Mouse (Mus musculus): ENCODE measurements around the gene Strn4.

Gene Strn4

DNA sequence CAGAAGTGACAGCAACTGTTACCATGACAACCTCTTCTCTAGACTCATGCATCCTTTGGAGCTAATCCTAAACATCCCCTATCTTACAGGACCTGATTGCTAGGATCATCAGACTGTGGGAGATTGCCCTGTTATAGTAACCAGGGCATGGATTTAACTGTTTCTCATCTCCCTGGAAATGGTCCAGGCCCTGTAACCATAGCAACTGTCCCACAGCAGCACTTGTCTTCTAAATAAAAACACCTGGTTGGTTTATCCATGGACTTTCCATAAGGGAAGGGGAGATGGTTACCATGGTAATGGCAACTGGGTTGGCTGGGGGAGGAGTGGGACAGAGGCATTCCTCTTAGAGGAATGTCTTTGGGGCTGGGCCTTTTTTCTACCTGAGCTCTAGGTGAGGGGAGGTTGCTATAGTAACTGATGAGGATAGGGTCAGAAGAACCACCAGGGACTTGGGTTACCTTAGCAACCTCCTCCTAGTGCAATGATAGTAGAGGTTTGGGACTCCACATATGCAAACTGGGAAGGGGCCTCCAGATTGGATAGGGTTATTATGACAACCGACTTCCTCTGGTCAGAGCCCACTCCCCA, at the start of gene Strn4:
Strn4 (plus strand) TSS at position 539 of the 591 bp plus-strand sequence.
- no peak for DNase-seq (ENCODE audit: low spot score in 2 of 2)

GRCm38 (mm10) chr7:16766443-16766842, 49.2 kb upstream of the Strn4 start:
- DNase-seq (ENCODE audit: low spot score in 2 of 2), result peak in 1 of 2 experiments; percentile 36

- DNase-seq (ENCODE audit: low spot score in 2 of 2), result no peak
Observed at GRCm38 (mm10) chr7:16775888-16776287, 39.8 kb upstream of the Strn4 start.

DNA sequence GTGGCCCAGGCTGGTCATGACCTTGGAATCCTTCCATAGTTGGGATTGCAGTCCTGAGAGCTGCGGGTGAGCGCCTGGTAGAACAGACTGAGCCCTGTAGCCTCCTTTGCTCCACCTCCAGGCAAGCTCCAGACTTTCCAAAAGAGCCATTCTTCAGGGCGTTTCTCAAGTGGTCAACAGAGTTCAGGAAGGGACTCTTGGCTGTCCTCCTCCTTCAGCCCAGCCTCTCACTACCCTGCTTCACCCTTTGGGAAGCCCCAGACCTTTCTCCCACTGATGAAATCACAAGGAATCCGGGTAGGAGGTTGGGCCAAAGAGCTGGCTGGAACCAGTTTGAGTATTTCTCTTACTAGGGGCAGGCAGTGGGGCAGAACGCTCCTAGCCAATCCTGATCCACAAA, 35.6 kb upstream of the Strn4 start:
- peak in 1 of 2 experiments; percentile 80 for DNase-seq (ENCODE audit: low spot score in 2 of 2)

DNA sequence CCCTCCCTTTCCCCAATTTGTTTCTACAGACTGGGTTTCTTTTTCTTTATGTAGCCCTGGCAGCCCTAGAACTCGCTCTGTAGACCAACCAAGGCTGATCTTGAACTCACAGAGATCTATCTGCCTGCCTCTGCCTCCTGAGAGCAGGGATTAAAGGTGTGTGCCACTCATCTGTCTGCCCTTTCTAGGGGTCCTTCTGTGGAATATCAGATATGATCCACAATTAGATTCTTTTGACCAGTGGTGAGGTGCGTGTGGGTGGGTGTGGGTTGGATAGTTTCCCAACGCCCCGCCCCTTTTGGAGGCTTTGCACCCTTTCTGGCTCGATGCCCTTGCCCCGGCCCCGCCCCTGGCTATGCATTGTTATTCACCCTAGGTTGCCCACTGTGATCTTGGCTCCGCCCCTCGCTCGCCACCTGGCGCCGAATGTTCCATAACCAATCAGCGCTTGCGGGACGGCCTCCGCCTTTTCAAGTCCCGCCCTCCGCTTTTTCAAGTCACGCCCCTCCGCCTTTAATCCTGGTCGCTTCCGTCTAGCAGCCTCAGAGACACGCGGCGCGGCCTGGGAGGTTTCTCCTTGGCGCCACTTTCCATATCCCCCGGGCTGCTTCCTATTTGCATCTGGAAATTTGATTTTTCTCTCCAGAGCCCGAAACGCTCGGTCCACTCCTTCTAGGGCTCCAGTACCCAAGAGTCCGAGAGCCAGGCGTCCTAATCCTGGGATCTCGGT, 34.7 kb upstream of the Strn4 start, which contains the start of gene Slc1a5:
Slc1a5 (plus strand) TSS at position 516 of the 730 bp plus-strand sequence.
- peak; percentile 91 to 95 for DNase-seq (ENCODE audit: low spot score in 2 of 2)

- no peak for DNase-seq (ENCODE audit: low spot score in 2 of 2)
Observed at GRCm38 (mm10) chr7:16781555-16781815, 34.2 kb upstream of the Strn4 start.

DNA sequence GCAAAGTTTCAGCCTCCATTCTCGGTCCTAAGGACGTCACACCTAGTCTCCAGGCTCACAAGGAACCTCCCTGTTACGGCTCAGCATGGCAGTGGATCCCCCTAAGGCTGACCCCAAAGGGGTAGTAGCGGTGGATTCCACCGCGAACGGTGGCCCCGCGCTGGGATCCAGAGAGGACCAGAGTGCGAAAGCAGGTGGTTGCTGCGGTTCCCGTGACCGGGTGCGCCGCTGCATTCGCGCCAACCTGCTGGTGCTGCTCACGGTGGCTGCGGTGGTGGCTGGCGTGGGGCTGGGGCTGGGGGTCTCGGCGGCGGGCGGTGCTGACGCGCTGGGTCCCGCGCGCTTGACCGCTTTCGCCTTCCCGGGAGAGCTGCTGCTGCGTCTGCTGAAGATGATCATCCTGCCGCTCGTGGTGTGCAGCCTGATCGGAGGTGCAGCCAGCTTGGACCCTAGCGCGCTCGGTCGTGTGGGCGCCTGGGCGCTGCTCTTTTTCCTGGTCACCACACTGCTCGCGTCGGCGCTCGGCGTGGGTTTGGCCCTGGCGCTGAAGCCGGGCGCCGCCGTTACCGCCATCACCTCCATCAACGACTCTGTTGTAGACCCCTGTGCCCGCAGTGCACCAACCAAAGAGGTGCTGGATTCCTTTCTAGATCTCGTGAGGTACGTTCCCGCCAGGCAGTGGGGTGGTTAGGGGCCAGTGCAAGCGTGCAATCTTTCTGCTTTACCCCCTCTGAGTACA, 33.7 kb upstream of the Strn4 start:
- DNase-seq (ENCODE audit: low spot score in 2 of 2), result no peak

DNA sequence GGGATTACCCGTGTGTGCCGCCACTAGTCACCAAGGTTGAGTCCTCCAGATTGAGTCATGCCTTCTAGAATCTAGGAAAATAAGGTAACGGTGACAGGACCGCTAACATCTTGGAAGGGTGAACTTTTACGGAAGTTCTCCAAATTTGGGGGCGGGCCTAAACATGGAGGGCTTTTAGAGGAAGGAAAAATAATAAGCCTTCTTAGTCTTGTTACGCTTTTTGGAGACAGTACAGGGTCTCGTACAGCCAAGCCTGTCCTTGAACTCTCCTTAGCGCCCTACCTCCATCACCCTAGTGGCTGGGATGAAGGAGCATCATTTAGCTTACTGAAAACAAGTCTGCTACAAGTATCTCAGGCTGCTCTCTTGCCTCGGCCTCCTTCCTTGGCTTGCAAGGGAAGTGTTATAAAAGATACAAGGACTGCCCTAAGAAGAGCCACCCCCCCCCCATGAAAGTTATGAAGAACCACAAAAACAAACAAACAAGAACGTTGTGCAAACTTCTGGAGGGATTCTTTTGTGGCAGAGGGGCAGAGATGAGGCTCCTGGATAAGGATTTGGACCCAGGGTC, 33.0 kb upstream of the Strn4 start:
- DNase-seq (ENCODE audit: low spot score in 2 of 2), result no peak

GRCm38 (mm10) chr7:16783224-16783688, 32.4 kb upstream of the Strn4 start:
- no peak for DNase-seq (ENCODE audit: low spot score in 2 of 2)

DNA sequence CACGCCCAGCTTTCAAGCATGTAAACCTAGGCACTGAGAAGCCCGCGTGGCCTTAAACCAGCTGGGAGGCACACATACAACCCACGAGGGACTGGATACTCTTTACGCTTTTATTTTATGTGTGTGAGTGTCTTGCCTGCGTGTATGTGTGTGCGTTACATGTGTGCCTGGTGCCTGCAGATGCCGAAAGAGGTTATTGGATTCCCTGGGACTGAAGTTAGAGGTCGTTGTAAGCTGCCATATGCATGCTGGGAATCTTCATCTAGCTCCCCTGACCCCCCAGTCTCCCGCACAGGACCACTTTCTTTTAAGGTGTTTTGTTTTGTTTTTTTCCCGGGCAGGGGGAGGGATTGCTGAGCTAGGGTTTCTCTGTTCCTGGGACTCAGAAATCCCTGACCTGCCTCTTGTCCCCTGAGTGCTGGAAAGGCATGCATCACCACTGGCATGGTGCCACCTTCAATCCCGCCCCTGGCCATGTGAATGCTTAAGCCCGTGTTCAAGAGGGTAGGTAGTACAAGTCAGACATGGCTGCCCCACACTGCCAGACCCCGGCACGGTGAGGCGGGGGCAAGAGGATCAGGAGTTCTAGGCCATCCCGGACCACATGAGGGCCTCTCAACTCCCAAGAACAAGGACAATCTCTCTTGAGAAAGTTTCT, 31.8 kb upstream of the Strn4 start:
- DNase-seq (ENCODE audit: low spot score in 2 of 2), result peak in 1 of 2 experiments; percentile 70

DNA sequence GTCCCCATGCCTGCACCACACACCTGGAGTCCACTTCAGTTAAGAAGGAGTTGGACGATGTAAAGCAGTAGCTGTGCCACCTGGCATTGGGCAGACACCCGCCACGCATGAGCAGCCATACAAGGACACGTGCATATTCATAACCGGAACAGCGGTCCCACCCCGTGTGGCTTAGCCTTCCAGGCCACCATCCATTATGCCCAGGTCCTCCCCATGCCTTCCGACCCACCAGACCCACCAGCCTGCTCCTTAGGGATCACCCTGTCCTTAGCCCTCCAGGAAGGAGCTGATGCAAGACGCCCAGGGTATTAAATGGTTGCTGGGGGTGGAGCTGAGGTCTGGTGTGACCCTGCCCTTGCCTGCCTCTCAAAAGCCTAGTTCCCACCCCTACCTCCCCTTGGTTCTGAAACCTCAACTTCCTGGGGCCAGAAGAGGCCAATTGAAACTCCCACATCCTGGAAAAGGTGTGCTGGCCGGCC, 31.2 kb upstream of the Strn4 start:
- DNase-seq (ENCODE audit: low spot score in 2 of 2), result no peak

DNA sequence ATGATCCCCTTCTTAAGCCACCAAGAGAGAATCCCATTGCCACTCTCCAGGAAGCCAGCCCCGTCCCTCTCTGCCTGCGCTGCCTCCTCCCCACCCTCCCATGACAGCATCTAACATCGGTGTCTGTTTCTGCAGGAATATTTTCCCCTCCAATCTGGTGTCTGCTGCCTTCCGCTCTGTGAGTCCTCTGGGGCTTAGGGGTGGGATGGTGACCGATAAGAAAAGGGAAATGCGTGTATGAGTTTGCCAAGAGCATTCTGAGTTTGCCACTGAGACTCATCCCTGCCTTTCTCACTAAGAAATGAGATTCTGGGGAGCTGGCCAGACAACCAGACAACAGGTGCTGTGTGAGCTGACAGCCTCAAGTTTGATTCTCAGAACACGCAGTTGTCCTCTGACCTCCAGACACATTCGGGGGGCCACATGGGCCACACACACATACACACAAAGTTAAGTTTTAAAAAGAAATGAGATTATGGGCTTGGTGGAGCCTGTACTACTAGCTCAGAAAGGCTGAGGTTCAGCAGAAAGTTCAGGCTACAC, 30.1 kb upstream of the Strn4 start:
- DNase-seq (ENCODE audit: low spot score in 2 of 2), result no peak

DNA sequence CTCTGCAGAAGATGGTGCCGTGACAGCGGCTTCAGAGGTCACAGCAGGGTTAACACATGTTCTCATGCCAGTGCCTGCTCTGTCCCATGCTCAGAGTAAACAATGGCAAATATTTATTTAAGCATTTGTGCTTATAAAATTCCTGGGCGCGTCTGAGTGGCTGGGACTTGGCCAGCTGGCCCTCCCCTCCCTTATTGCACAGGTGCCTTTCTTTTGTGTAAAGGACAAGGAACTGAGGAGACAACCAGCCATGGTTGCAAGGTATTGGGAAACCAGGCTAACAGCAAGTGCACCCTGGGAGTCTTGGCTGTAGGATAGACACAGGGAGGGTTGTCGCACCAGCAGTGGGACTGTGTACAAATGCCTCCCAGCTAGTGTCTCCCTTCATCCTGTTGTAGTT, 23.4 kb upstream of the Strn4 start:
- DNase-seq (ENCODE audit: low spot score in 2 of 2), result peak in 1 of 2 experiments; percentile 59

GRCm38 (mm10) chr7:16793010-16793725, 22.5 kb upstream of the Strn4 start:
- DNase-seq (ENCODE audit: low spot score in 2 of 2), result no peak

GRCm38 (mm10) chr7:16794886-16795285, 20.8 kb upstream of the Strn4 start:
- no peak for DNase-seq (ENCODE audit: low spot score in 2 of 2)

- no peak for DNase-seq (ENCODE audit: low spot score in 2 of 2)
Observed at GRCm38 (mm10) chr7:16804409-16805028, 11.2 kb upstream of the Strn4 start.

- DNase-seq (ENCODE audit: low spot score in 2 of 2), result no peak
Observed at GRCm38 (mm10) chr7:16807936-16808335, 7.8 kb upstream of the Strn4 start.

- no peak for DNase-seq (ENCODE audit: low spot score in 2 of 2)
Observed at GRCm38 (mm10) chr7:16808647-16809046, 7.0 kb upstream of the Strn4 start.

GRCm38 (mm10) chr7:16809739-16810138, 6.0 kb upstream of the Strn4 start:
- DNase-seq (ENCODE audit: low spot score in 2 of 2), result peak; percentile 62 to 70

DNA sequence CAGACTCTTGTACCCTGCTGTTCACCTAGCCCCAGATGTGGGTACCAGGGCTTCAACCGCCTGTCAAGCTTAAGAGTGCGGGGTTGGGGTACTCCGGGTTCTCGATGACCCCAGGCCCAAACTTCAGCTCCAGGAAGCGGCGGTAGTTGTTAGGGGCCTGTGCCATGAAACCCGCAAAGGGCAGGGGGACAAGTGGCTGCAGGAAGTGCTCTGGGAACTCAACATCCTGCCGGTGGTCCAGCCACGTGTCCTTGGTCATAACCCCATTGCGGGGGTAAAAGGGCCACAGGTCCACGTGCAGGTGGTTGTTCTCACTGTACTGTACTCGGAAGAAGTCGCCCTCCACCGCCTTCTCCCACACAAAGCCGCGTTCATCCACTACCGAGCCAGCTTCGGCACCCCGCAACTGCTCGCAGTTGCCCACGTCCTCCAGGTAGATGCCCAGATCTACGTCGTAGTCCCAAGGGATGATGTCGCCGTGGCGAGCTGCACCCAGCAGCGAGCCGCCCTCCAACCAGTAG, 5.2 kb upstream of the Strn4 start:
- DNase-seq (ENCODE audit: low spot score in 2 of 2), result no peak
